Mouse (Mus musculus) limb, embryonic 12.5 days (tissue): ENCODE data around the gene Gm10436. TPM values are rescaled to one million over a fixed set of nuclear protein-coding genes. Genes with fewer than 3 reads are reported as not detected.
"Not testable (repeated sequence)": the region's sequence is repeated elsewhere in the genome, so short reads cannot be mapped to it uniquely, and the experiment has no call there.

ENCODE experiments used
- ATAC-seq: fragments of 200-750 bp; cut with Nextera tagmentation; 2 replicates; pipeline ENCODE4 v1.8.0; 2017; ENCODE audit warnings: low read depth, moderate TSS enrichment; ENCODE audit not compliant: insufficient number of reproducible peaks, insufficient read depth, low FRiP score, low TSS enrichment
- H3K27ac ChIP-seq: fragments of 300-500 bp; sonication (generic); 2 replicates; pipeline ENCODE4 v1.5.1; 2016; ENCODE audit warnings: mild to moderate bottlenecking, moderate library complexity
- H3K27me3 ChIP-seq: fragments of 300-500 bp; sonication (generic); 2 replicates; pipeline ENCODE4 v1.6.1; 2016; ENCODE audit warnings: mild to moderate bottlenecking, moderate library complexity
- H3K36me3 ChIP-seq: fragments of 300-500 bp; sonication (generic); 2 replicates; pipeline ENCODE4 v1.6.1; 2016; ENCODE audit warnings: mild to moderate bottlenecking, moderate library complexity
- H3K4me1 ChIP-seq: fragments of 300-500 bp; sonication (generic); replicated peaks from 2 replicates; pipeline ENCODE4 v1.6.1; 2016
- H3K4me2 ChIP-seq: fragments of 300-500 bp; sonication (generic); 2 replicates; pipeline ENCODE4 v1.6.1; 2016; ENCODE audit warnings: mild to moderate bottlenecking, moderate library complexity
- H3K4me3 ChIP-seq: fragments of 300-500 bp; sonication (generic); replicated peaks from 2 replicates; pipeline ENCODE4 v1.5.1; 2016; ENCODE audit warnings: mild to moderate bottlenecking
- H3K9ac ChIP-seq: fragments of 300-500 bp; sonication (generic); replicated peaks from 2 replicates; pipeline ENCODE4 v1.6.1; 2016; ENCODE audit warnings: mild to moderate bottlenecking, moderate library complexity
- H3K9me3 ChIP-seq: fragments of 300-500 bp; sonication (generic); 2 replicates; pipeline ENCODE4 v1.6.1; 2016; ENCODE audit warnings: mild to moderate bottlenecking, moderate library complexity
- WGBS: fragments of 180-500 bp; shearing (Covaris S2); methylation state at CpG from one replicate; pipeline ENCODE4 v1.1.7; 2016; 5-methylcytosine and 5-hydroxymethylcytosine counted together
- polyA plus RNA-seq: library from polyadenylated mRNA; unstranded; fragments of >200 nt; fragmentation: Nextera tagmentation; extraction: Ambion mirVana; gene quantifications from 2 replicates; pipeline ENCODE4 v1.2.1, GENCODE M21; 2016

Gm10436 gene
- not detected in 2 replicates for polyA plus RNA-seq

DNA sequence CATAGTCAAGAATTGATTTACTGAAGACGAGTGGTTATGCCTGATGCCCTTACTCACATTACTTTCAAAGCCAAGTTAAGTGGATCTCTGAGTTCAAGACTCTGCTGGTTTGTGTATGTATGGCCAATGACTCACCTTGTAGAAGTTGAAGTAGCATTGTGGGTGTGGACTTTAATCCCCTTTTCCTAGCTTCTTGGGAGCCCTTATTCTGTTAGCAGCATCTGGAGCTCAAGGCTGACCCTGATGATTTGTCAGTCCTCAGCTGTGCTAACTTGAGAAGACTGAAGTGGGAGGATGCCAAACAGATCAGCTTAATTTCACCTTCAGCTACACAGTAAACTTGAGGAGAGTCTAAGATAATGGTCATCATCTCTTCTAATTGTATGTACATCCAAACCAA, at the start of gene Gm10436:
Gene Gm10436, minus strand, starts transcription at position 101 of the 400 bp plus-strand sequence.
- not testable (repeated sequence) for H3K27me3 ChIP-seq, H3K36me3 ChIP-seq, H3K4me1 ChIP-seq, H3K4me2 ChIP-seq, H3K4me3 ChIP-seq, H3K27ac ChIP-seq, H3K9me3 ChIP-seq, ATAC-seq, H3K9ac ChIP-seq
- WGBS: 74% methylated on average over 1 of the region's 1 CpGs

DNA sequence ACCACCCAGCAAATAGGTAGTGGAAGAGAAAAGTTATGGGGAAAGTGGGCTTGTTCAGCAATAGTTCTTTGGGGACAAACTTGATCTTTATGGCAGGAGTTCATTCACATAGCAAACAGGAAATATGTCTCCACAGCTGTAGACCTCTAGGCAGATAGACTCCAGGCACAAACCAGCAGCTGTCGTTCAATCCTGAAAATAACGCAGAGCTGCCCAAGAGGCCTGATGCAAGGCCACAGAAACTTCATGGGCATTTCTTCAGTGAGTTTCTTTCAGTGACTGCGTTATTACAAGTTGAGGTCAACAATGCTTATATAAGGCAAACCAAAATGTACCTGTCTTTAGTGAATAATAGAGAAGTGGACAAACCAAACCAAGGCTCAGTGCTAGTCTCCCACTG, 37.5 kb upstream of the Gm10436 start:
- H3K4me2 ChIP-seq: no peak overlapping the region
- WGBS: 86% methylated on average over 3 of the region's 3 CpGs
- no peak overlapping the region for H3K4me3 ChIP-seq
- no peaks in the 10 kb centered on the region for H3K27me3 ChIP-seq
- no peak overlapping the region for H3K9ac ChIP-seq
- no peaks in the 10 kb centered on the region for H3K4me1 ChIP-seq
- H3K36me3 ChIP-seq: no peaks in the 10 kb centered on the region
- no peaks in the 10 kb centered on the region; the same call in 1 of the 2 replicates for H3K9me3 ChIP-seq
- no peak overlapping the region for H3K27ac ChIP-seq
- ATAC-seq: no peak

DNA sequence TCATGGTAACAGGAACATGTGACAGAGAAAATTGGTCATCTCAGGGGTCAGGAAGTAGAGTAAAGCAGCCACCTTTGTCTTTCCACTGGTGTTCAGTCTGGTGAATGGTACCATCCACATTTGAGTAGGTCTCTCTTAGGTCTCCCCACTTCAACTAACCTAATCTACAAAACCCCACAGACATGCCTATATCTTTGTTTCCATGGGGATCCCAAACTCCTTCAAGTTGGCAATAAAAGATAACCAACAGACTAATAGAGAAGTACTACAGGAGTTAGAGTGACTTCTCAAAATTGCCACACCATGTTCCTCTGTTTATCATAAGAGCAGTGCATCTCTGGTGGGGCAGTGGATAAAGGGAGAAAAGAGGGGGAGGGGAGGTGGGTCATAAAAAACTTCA, 36.2 kb upstream of the Gm10436 start:
- H3K4me1 ChIP-seq, H3K27ac ChIP-seq, H3K4me3 ChIP-seq, H3K9ac ChIP-seq, ATAC-seq, H3K36me3 ChIP-seq, H3K27me3 ChIP-seq, H3K9me3 ChIP-seq, H3K4me2 ChIP-seq: not testable (repeated sequence)

DNA sequence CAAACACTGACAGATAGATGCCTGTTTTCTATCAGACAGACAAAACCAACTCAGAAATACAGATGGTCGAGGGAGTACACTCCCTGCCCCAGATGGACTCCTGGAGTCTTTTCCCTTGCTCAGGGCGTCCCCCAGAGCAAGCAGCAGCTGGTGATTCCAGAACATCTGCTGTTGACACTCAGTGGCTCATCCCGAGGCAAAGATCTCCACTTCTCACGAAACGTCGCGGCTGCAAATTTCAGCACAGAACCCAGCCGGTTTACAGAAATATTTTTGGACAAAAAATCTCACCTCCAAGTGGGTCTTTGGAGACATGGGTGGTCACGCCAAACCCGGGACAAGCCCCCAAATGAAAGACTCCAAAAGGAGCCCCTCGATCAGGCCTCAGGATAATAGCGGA, 32.7 kb upstream of the Gm10436 start:
- no peak overlapping the region for H3K4me2 ChIP-seq
- H3K9ac ChIP-seq: no peak overlapping the region
- no peaks in the 10 kb centered on the region for H3K27me3 ChIP-seq
- H3K9me3 ChIP-seq: peaks cover 4% of the 10 kb centered on the region; the same call in 1 of the 2 replicates
- no peaks in the 10 kb centered on the region for H3K4me1 ChIP-seq
- no peak overlapping the region for H3K27ac ChIP-seq
- ATAC-seq: no peak
- H3K4me3 ChIP-seq: no peak overlapping the region
- 88% methylated on average over 12 of the region's 12 CpGs for WGBS
- H3K36me3 ChIP-seq: no peaks in the 10 kb centered on the region

DNA sequence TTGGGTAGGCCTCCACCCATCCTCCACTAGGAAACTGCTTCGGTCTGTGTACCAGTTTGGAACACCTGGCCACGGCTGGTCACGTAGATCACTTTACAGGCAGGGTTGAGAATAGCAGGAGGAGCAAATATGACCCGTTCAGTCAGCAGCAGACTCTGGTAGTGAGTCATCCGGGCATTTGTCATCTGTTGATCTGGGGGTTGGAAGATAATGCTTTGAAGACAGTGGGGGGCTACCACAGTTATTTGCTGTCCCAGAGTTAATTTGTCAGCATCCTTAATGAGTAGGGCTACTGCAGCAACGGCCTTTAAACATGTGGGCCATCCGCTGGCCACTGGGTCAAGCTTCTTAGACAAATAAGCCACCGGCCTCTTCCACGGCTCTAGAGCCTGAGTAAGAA, 29.6 kb upstream of the Gm10436 start:
- 80% methylated on average over 9 of the region's 9 CpGs for WGBS
- not testable (repeated sequence) for ATAC-seq

GRCm38 (mm10) chr12:88202856-88203255, 20.9 kb upstream of the Gm10436 start:
- ATAC-seq: no peak
- Histone ChIP-seq H3K4me1 (no peaks in the 10 kb centered on the region), H3K4me2 (no peak overlapping the region), H3K36me3 (no peaks in the 10 kb centered on the region), H3K9ac (no peak overlapping the region), H3K27me3 (no peaks in the 10 kb centered on the region), H3K9me3 (no peaks in the 10 kb centered on the region), H3K27ac (no peak overlapping the region), H3K4me3 (no peak overlapping the region)
- 98% methylated on average over 2 of the region's 2 CpGs for WGBS

More for the DNA sequence above, 29.6 kb upstream of the Gm10436 start:
- not testable (repeated sequence) for H3K9me3 ChIP-seq, H3K4me1 ChIP-seq, H3K9ac ChIP-seq, H3K4me3 ChIP-seq, H3K27ac ChIP-seq, H3K27me3 ChIP-seq, H3K4me2 ChIP-seq, H3K36me3 ChIP-seq

Other genes starting within 250 kb of the Gm10436 start
- not detected in 2 replicates for gene Gm2042, start 228.0 kb downstream of the Gm10436 start, polyA plus RNA-seq
- not detected in 2 replicates for gene Gm2075, start 170.3 kb downstream of the Gm10436 start, polyA plus RNA-seq
- gene Gm6803, start 163.3 kb downstream of the Gm10436 start, polyA plus RNA-seq: not detected in 2 replicates
- not detected in 2 replicates for gene Gm2056, start 155.1 kb downstream of the Gm10436 start, polyA plus RNA-seq
- gene Gm16368, start 98.4 kb downstream of the Gm10436 start, polyA plus RNA-seq: not detected in 2 replicates
- not detected in 2 replicates for gene Gm8332, start 68.0 kb upstream of the Gm10436 start, polyA plus RNA-seq
- gene Gm5662, start 92.4 kb upstream of the Gm10436 start, polyA plus RNA-seq: not detected in 2 replicates
- gene Gm5039, start 141.9 kb upstream of the Gm10436 start, polyA plus RNA-seq: not detected in 2 replicates
- gene Adck1, start 178.4 kb upstream of the Gm10436 start, polyA plus RNA-seq: 19.5 and 23.7 TPM in 2 replicates